Mouse (Mus musculus) cerebellum, postnatal 10 days (tissue): ENCODE data around the gene Pcbp1.

Source experiments
- DNase-seq, 2 experiments: peaks; one replicate each; pipeline ENCODE4 v3.0.0; 2021; ENCODE audit warnings: mixed read lengths in 2 of 2

The Pcbp1 gene

DNA sequence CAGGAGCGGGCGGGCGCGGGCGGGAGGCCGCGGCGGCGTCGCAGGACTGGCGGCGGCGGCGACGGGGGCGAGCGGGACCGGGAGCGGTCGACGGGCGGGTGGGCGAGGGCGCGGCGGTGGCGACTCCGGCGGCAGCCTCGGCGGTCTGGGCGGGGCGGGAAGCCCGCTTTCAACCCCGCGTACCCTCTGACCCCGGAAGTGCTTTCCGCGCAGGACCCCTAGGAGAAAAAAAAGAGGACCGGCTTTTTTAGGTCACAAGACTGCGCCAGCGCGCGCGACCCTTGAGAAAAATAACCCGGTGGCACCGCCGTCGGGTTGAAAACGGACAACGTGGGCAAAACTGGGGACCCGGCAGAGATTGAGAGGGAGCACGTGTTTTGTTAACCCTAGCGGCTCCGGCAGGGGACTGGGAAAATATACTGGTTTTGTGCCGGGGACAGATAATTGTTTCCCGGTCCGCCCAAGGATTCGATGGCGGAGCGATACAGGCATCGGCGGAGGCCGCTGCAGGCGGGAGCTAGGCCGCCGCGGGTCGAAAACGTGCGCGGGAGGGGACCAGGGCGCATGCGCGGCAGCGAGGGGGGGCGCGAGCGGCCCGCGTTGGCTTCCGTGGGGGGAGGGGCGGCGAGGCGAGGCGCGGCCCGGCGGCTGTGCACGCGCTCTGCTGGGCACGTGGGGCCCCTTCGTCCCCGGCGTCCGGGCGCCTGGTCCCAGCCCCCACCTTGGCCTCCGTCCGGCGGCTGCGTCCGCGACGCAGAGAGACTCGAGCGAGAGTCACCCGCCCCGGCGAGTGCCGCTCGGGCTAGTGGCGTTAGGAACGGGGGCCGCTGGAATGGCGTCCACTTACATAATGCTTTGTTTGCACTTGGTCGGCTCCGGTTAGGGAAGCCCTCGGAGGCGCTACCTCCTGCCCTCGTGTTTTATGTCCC, at the start of gene Pcbp1:
Gene Pcbp1 (minus strand): TSS at position 290 of the 929 bp plus-strand sequence.
- peak; percentile 100 for DNase-seq

DNA sequence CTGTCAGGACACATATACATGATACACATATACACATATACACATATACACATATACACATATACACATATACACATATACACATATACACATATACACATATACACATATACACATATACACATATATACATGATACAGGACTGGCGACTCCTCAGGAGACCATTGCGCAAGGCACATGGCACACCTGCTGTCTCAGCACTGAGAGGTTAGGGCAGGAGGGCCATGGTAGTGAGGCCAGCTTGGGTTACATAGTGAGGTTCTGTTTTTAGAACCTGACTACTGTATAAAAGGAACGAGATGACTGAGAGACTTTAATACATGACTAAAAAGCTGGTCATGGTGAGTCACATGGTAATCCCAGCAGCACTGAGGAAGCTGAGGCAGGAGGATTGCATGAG, 48.4 kb upstream of the Pcbp1 start:
- no peak for DNase-seq

DNA sequence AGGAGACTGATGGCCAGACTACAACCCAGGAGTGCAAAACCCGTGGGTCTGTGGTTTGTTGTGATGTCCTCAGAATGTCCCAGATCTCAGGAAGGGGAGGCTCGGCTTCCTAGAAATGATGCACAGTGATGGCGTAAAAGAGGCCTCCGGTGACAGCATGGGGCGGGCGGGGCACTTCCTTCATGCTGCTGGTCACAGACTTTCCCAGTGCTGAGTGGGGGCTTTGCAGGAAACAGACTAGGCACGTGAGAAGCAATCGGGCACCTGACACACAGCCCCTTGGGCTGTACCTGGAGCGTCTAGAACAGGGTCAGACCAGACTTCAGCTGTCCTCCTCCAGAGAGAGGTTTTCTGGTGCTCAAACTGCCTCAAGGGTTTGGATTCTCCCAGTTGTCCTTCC, 44.7 kb upstream of the Pcbp1 start:
- DNase-seq, result peak; percentile 37 to 45

DNA sequence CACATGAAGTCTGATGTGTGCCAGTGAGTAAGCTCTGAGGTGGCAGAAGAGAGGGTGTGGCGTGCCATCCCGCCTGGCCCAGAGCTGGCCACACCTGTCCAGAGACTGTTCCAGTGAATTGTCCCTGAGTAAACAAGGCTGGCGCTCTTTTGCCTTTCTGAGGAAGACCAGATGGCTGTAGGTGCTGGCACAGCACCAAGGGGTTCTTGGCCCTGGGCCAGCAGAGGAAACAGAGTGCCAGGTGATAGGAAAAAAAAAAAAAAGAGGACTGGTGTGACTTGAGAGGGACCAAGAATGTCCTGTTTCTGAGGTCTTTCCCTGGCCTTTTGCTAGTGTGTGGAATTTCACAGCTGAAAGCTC, 43.3 kb upstream of the Pcbp1 start:
- peak; percentile 90 to 93 for DNase-seq

DNA sequence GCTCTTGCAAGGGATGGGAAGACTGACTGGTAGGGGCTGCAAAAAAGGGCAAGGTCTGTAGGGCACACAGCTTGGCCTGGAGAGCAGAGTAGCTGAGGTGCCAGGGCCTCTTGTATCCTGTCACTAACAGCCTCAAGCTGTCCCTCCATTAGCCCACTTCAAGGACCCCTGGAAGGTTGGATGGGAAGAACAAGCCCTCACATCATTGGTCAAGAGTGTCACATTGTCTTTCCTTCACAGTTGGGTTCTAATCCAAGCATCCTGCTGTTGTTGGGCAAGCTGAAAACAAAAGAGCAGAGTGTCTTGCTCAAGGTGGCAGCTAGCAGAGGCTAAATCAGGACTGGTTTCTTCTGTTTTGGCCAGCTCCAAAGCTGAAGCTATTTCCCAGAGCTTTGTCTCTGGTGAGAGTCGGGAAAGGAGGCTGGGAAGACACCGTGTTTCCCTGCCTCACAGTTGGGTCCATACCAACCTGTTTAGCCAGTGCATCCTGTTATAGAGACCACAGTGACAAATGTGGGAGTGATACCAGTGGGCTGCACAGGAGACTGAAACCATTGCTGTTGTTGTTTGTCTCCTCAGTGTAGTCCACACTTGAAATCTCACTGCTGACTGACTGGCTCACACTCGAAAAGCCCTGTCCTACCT, 42.8 kb upstream of the Pcbp1 start:
- peak; percentile 47 to 67 for DNase-seq

DNA sequence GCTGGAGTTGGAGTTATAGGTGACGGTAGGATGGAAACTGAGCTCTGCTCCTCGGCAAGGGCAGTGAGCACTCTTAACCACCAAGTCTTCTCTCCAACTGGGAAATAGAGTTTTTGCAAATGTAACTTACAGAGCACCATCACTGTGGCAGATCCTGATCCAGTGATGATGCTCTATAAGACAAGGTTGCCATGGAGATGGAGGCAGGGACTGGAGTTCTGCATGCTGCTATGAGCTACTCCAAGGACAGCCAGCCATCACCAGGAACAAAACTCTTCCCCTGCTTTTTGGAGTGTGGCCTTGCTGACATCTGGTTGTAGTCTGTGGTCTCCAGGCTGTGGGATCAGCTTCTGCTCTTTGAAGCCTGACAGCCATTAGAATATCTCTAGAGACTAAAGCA, 39.7 kb upstream of the Pcbp1 start:
- no peak for DNase-seq

DNA sequence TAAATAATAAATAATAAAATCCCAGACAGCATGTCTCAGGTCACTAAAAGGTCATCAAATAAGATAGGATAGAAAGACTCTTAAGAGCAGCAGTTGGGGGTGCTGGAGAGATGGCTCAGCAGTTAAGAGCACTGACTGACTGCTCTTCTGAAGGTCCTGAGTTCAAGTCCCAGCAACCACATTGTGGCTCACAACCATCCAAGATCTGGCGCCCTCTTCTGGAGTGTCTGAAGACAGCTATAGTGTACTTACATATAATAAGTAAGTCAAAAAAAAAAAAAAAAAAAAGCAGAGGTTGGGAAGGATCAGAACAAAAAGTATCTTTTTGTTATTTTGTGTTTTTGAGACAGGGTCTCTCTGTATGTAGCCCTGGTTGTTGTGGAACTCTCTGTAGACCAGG, 31.1 kb upstream of the Pcbp1 start:
- peak in 1 of 2 experiments; percentile 43 for DNase-seq

DNA sequence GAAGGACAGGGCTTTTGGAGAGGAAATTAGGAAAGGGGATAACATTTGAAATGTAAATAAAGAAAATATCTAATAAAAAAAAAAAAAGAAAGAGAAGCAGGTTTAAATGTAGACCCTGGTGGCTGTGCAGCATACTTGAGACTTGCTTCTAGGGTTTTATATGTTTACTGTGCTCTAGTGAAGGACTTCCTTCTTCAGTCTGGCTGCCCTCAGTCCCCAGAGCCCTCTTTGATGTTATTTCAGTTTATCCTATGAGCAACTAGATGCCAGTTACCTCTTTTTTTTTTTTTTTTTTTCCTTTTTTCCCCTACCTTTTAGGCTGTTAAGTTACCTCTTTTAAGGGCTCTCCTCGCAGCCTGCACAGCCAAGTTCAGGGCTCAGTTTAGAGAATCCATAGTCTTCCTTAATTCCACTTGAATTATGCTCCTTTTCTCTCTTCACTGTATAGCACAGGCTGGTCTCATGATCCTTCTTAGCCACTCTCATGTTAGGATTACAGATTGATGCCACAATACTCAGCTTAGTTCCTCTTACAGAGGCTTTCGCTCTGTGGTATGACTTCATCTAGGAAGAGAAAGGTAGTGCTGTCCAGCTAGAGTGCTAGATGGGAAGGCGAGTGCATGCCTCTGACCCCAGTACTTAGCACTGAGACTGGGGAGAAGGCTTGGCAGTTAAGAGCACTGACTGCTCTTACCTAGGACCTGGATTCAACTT, 30.4 kb upstream of the Pcbp1 start:
- no peak for DNase-seq

DNA sequence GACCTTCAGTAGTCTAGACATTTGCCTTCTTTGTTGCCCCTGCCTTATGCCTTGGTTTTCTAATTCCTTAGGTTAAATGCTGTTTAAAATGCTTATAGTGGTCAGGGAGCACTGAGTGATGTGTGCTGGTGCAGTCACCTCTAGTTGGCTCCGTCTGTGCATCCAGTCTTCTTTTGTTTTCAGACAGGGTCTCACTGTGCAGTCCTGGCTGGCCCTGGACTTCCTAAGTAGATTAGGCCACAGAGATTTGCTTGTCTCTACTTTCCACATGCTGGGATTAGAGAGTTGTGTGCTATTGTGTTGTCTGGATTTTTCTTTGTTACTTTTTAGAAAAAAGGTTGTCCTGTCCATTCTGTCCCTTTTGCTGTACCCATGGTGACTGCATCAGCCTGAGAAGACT, 24.5 kb upstream of the Pcbp1 start:
- DNase-seq, result no peak

DNA sequence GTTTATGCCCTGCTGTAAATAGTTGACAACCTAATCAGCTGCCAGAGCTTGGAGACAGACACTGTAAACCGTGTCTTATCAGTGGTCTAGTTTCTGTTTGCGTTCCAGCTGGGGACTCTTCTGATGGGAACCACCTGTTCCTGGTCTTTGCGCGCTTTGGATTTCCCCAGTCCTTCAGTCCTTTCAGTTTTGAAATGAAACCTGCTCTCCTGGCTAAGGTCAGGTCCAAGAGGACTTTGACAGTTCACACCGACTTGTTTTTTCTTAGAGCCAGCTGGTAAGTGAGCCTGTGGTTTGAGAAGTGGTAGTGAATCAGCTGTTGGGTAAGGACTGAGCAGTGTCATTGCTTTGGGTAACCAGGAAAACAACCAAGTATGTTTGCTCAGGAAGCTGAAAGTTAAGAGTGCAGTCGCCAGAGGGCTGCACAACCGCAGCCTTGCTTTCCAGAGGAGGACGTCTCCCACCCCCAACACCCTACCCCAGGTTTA, 21.8 kb upstream of the Pcbp1 start:
- no peak for DNase-seq

DNA sequence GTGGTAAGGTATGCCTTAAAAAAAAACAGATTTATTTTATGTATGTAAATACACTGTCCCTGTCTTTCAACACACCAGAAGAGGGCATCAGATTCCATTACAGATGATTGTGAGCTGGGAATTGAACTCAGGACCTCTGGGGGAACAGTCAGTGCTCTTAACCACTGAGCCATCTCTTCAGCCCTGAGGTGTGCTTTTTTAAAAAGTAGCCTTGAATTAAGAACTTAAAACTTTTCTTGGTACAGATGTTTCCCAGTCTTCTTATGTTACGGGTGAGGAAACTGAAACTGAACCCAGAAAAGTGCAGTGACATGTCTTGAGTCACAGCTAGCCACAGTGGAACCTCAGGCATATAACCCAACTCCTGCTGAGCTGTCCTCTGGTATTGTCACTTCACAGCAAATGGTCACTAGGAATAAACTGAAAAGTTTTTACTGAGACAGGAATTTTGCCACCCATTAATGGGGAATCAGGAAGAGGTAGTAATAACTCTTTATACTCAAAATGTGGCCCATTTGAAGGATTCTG, 21.2 kb upstream of the Pcbp1 start:
- no peak for DNase-seq

DNA sequence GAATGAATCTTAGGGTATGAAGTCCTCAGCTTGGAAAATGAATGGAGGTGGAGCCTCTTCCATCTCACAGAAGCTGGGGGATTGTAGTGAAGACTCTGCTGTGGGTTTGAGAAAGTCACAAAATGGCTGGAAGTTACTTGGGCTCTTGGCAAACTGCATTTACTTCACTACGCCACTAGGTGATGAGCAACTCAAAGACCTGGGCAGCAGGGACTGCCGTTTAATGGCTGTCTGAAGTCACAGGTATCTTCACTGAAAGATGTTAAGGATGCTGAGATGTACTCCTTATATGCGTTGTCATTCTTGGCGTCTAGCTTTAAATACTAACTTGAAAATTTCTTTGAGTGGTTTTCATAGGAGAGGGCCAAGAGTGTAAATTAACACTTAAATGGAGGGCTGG, 19.1 kb upstream of the Pcbp1 start:
- peak; percentile 54 to 63 for DNase-seq

DNA sequence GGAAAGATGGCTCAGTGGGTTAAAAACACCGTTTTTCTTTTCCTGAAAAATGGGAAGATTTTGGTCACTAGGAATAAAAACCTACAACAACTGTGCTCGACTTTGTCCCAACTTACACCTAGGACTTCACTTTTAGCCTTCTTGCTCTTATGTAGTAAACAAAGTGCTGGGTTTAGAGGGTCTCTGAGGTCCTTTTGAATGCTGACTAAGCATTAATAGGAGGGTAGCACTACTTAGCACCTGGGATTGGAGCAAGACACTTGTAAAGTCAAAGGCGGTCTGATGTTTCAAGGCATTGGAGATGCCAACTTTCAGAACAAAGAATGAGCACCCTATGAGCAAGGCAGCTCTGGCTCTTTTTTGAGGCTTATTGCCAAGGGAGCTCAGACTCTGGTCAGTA, 17.7 kb upstream of the Pcbp1 start:
- DNase-seq, result no peak

DNA sequence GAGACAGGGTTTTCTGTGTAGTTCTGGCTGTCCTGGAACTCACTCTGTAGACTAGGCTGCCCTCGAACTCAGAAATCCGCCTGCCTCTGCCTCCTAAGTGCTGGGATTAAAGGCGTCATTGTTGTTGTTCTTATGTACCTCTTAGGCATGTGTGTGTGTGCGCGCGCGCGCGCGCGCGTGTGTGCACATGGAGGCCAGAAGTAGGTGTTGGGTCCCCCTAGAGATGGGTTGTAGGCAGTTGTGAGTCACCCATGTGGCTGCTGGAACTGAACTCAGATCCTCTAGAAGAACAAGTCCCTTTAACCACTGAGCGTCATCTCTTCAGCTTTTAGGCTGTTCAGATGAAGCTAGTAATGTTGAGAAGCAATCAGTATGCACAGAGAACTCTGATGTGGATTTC, 16.9 kb upstream of the Pcbp1 start:
- DNase-seq, result no peak

DNA sequence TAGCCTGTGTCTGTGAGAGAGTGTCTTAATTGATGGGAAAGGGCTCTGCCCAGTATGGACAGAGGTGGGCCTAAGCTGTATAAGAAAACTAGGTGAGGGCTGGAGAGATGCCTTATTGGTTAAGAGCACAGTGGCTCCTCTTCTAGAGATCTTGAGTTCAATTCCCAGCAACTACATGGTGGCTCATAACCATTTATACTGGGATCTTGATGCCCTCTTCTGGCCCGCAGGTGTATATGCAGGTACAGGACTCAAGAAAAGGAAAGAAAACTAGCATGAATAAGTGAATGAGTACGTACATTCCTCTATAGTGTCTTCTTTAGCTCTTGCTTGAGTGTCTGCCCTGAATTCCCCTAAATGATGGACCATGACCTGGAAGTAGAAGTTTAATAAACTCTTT, 15.5 kb upstream of the Pcbp1 start:
- DNase-seq, result no peak

DNA sequence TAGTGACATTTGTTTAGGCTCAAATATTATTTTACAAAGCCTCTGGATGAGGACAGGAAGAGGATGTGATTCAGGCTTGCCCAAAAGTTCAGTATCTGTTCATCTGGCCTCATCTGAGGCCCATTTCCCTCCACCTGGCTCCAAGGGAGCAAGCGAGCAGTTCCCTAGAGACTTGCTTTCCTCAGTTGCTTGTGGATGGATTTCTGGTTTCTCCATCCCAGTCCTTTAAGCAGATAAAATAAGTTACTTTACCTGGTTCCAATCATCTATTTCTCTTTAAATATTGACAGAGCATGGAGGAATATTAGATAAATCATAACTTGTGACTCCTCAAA, 2.3 kb upstream of the Pcbp1 start:
- peak in 1 of 2 experiments; percentile 20 for DNase-seq

DNA sequence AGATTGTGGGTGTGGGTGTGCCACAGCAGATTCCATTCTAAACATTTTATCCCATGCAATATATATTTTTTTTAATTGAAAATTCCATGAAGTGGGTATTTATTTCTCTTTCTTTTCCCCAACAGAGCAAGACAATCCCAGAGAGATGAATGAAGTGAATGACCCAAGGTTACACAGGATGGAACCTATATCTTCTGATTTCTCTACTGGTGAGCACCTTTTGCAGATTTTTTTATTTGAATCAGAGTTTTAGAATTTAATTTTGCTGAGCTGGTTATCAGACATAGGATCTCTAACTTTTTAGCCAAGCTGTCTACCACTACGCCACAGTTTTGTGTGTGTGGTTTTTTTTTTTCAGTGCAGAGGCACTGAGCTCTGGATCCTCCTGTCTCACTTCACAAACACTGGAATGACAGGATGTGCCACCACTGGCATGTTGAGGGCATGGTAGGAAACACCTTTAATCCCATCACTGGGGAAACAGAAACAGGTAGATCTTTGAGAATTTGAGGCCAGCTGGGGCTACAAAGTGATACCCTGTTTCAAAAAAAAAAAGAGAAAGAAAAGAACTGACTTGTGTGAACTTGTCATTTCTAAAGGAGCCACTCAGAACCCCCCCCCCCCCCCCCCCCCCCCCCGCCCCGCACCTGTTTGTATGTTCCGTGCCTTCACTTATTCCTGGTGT, 1.8 kb upstream of the Pcbp1 start:
- DNase-seq, result peak in 1 of 2 experiments; percentile 27

DNA sequence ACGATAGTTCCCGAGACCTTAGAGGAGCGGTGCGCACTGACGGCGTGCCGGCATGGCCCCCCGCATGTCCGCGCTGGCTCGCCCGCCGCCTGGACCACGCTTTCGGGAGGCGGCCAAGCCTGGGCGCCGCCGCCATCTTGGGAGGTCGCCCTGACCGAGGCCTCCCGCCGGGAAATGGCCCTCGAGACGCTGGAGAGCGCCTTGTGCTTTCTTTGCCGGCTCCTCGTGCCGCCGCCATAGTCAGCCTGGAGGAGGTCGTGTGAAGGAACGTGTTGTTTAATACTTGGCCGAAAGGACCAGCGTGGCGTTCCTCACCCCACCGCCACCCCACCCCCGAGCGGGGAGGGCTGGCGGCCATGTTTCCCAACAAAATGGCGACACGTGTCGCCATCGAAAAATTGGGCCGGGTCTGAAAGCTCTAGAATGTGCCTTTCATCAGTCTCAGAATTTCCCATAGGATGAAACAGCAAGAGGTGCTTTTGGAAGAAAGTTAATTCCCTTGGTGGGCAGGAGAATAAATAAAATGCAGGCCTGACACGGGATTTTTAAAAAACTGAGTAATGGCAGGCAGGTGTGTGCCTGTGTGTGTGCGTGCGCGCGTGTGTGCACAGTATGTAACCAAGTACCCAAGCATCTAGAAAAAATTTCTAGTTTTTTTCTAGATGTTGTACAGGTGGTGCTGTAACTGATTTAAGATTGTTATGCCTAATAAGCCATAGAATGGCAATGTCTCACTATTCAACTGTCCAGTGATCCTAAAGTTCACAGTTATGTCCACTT, 1.0 kb upstream of the Pcbp1 start:
- peak; percentile 92 to 94 for DNase-seq

DNA sequence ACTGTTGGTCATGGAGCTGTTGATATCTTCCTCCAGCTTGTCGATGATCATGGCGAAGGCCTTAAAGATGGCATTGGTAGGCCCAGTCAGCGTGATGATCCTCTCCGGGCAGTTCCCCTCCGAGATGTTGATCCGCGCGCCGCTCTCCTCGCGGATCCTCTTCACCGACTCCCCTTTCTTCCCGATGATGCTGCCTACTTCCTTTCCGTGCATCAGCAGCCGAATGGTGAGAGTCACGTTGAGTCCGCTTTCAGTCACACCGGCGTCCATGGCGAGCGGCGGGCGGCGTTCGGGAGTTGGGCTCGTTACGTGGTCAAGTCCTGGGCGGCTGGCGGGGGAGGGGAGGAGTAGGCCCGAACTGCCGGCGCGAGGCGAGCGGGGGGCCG, 482 bp downstream of the Pcbp1 start:
- no peak for DNase-seq

DNA sequence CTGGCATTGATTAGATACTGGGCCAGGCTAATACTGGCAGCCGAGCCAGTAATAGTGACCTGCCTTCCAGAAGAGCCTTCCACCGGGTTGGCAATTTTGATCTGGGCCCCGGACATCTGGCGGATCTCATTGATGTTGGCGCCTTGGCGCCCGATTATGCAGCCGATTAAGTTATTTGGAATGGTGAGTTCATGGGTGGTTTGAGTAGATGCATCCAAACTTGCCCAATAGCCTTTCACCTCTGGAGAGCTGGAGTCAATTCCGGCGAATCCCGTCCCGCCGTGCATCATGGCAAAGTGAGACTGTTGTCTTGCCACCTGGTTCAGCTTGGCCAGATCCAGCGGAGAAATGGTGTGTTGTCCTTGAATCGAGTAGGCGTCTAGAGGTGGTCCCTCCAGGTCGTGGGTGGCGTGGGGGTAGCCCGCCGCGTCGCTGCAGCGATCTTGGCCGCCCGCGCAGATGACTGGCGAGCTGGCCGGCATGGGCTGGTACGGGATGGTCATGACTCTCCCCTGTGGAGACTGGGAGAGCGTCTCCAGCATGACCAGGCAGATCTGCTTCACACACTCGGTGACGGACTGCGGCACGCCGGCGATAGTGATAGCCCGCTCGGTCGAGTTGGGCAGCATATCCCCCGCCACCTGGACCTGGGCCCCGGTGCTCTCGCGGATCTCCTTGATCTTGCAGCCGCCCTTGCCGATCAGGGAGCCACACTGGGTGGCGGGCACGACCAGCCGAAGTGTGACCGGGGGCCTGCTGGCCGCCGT, 1.1 kb downstream of the Pcbp1 start:
- peak; percentile 67 to 71 for DNase-seq

DNA sequence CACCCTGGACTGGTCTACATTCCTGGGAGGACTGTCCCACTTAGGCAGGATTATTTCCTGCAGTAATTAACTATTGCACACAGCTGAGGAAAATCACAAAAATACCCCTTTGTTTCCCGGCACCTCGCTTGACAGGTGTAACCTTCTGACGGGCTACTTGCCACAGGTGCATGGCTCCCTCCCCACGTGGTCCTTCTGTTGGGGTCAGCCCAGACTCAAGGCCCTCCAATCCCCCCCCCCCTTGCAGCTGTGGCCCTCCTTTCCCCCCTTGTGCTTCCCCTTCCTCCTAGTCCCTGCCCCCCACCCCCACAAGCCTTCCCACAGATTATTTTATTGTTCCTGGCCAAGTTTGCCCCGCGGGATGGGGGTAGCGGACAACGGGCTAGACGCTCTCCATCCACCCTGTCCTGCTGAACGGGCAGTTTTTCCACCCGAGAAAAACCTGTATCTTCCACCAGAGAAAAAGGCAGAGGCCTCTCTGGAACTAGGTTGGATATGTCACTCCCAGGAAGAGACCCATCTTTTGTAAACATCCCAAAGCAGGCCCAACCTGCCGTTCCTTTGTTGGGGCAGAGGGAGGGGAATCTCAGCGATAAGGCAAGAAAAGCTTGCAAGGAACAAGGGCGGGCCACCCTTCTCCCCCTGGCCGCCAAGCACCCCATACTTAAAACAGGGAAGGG, 2.2 kb downstream of the Pcbp1 start:
- peak; percentile 54 to 60 for DNase-seq
